Mouse (Mus musculus) hematopoietic stem cell, adult 5-6 weeks (primary cell): ENCODE measurements around the gene Cdh4. TPM values are rescaled to one million over a fixed set of nuclear protein-coding genes. Genes with fewer than 3 reads are reported as not detected.

Experiments used
- ATAC-seq, 2 experiments: fragments of 125-278 bp in 1 of 2; replicated peaks in 1 of 2; 2 replicates each; pipeline ENCODE4 v1.8.0; 2016 to 2017; ENCODE audit warnings: inconsistent platforms in 2 of 2, mild to moderate bottlenecking in 2 of 2, moderate number of reproducible peaks in 2 of 2, low read depth in 1 of 2, moderate TSS enrichment in 1 of 2; ENCODE audit not compliant: low FRiP score in 2 of 2, poor library complexity in 2 of 2, severe bottlenecking in 2 of 2, insufficient read depth in 1 of 2, low TSS enrichment in 1 of 2
- total RNA-seq: library from RNA; stranded (forward); fragments of 172-1452, 232-1000 nt; gene quantifications from 2 replicates; pipeline ENCODE4 v1.2.3, GENCODE M21; 2017

The Cdh4 gene
- total RNA-seq, 1 experiment from 2014 or later = not detected

DNA sequence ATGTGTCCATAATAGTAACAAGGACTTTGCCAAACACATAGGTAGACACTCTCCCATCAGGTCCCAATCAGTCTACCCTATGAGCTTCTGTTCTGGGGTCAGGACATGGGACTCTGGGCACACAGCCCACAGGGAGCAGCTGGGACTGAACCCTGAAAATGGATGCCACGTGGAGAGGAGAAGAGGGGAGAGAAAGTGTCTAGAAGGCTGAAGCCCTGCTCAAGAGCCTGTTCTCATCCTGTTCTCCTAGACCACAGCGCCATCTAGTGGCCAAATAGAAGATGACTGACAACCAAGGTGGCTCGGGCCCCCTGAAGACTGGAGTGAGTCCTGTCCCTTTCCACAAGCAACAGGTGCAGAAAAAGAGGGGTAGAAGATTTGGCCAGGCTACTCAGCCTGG, 432.9 kb downstream of the Cdh4 start:
- ATAC-seq = peak; percentile 40 to 58; a peak in 2 of 4 replicates

- peak in 1 of 2 experiments; percentile 28; a peak in 1 of 4 replicates for ATAC-seq
Observed at GRCm38 (mm10) chr2:179877551-179878215, 435.5 kb downstream of the Cdh4 start.

DNA sequence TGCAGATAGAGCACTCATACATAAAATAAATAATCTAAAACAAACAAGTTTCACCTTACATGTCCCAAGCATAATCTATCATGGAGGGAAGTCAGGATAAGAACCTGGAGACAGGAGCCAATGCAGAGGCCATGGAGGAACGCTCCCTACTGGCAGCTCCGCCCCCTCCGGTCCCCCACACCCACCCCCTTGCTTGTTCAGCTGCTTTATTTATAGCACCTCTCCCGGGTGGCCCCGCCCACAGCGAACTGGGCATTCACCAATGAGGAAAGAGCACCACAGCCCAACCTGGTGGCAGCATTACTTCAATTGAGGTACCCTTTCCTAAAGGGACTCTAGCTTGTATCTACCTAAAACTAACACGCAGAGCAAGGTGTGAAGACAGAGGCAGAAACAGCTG, 442.3 kb downstream of the Cdh4 start:
- ATAC-seq = no peak

DNA sequence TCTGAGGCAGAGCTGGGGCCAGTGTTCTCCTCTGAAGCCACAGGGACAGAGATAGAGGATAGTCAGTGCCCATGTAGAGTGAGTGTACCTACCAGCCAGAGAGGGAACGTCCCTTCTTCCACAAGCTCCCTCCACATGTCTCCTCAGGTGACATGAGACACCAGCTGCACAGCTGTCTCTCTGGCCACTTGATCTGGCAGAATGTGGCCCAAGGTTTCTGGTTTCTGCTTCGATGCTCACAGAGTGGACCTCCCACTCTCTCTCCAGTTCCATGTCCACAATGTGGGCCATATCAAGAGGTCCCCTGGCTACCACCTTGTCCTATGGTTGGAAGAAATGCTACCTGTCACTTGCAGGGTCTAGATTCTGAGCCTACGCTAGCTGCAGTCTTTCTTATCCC, 448.8 kb downstream of the Cdh4 start:
- ATAC-seq = no peak

DNA sequence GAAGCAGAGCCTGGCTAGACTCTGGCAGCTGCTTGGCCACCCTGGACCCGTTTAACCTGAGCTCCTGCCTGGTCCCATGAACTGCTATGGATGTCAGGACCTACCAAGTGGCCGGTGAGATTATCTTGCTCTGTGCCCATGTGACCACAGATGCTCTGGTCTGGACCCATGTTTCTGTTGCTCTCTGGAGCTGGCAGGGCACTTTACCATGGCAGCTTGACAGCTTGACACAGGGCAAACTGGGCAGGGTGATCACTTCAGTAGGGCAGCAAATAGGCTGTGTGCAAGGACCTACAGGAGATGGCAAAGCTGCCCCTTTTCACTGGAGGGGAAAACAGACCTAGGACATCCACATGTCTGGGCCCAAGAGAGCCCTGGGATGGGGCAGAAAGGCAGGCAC, 454.7 kb downstream of the Cdh4 start:
- ATAC-seq = no peak

GRCm38 (mm10) chr2:179912911-179913310, 470.7 kb downstream of the Cdh4 start:
- no peak for ATAC-seq

DNA sequence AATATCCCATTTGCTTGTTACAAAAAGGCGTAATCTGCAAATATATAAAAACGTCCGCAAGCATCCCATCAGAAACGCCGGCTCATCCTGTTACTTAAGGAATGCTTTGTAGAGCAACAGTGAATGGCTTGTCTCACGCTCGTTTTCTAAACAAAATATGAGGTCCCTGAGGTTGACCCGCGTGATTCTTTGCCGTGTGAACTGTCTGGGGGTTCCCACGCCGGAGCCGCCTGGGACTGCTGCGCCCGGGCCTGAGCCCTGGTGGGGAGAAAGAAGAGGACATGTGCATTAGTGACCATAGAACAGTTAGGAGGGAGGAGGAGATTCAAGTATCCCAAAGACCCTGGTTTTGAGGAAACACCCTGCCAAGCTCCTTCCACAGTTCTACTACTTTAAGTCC, 471.1 kb downstream of the Cdh4 start:
- ATAC-seq = no peak

GRCm38 (mm10) chr2:179914246-179914645, 472.0 kb downstream of the Cdh4 start:
- ATAC-seq = no peak

GRCm38 (mm10) chr2:179916877-179917673, 474.8 kb downstream of the Cdh4 start:
- ATAC-seq = peak; percentile 78 to 80

GRCm38 (mm10) chr2:179920042-179920441, 477.8 kb downstream of the Cdh4 start:
- ATAC-seq = no peak; a peak in 1 of 4 replicates

DNA sequence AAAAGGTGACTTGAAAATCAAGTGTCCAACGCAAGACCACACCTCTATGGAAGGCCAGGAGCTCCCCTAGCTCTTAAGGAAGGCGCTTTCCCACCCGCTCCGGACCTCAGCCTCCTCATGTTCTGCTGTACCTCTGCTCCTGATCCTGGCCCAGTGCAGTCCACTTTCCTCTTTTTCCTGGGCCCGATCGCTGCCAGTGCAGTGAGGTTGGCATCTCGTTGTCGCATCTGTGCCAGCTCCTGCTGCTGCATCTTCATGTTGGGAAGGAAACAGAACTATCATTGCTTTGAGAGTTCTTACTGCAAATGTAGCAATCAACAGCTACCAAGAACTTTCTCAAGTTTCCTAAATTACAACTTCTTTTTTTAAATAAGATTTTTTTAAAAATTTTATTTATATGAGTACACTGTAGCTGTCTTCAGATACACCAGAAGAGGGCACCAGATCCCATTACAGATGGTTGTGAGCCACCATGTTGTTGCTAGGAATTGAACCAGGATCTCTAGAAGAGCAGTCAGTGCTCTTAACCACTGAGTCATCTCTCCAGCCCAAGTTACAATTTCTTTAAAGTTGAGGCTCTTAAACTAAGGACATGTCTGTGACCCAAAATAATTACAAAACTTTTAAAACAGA, 478.9 kb downstream of the Cdh4 start:
- ATAC-seq = no peak

- ATAC-seq = no peak
Observed at GRCm38 (mm10) chr2:179924038-179924437, 481.8 kb downstream of the Cdh4 start.

GRCm38 (mm10) chr2:179929166-179929565, 486.9 kb downstream of the Cdh4 start:
- no peak for ATAC-seq

GRCm38 (mm10) chr2:179931741-179932140, 489.5 kb downstream of the Cdh4 start:
- no peak for ATAC-seq

DNA sequence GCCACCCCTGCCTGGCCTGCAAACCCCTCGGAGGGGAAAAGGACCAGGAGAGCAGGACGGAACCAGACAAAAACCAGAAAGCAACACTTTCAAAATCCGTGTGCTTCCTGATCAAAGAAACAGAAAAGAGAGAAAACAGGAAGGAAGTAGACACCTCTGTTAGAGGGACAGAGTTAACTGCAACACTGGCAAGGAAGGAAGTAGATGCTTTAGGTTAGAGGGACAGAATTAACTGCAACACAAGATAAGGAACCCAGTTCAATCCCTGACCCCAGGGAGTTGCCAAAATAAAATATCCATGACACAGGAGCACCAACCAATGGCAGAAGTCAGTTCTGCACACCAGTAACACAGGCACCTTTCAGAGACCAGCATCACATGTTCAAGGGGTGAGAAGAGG, 491.9 kb downstream of the Cdh4 start:
- ATAC-seq = peak in 1 of 2 experiments; percentile 23; a peak in 1 of 4 replicates

GRCm38 (mm10) chr2:179937091-179937490, 494.9 kb downstream of the Cdh4 start:
- ATAC-seq = peak; percentile 64 to 74

DNA sequence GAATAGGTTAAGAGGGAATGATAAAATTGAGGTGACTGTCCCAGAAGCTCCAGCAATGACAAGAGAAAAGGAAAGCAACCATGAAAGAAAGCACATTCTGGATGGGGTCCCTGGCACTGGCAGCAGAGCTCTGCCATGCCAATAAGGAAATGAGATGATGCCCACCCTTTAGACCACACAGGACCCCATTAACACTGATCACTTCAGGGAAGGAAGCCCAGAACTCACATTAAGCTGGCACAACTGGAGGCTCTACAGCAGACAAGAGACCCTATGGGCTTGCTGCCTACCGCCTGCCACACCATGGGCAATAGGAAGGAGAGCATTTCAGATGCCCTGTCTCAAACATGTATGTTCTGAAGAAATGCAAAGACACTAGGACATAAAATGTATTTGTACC, 499.5 kb downstream of the Cdh4 start:
- no peak for ATAC-seq

DNA sequence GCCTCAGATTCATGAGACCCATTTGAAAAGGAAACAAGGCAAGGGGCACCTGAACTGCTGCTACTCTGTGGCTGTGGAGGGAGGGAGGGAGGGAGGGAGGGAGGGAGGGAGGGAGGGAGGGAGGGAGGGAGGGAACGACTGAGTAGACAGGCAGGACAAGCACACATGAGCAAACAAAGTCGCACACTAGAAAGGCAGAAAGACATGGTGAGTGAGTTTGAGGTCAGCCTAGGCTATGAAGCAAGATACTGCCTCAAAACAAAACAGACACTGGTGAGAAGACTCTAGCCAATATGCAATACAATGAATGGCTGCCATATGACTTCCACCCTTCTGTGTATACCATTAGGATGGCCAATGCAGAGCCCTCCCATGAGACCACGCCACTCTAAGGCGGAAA, 502.8 kb downstream of the Cdh4 start:
- no peak for ATAC-seq
